Mouse (Mus musculus) megakaryocyte-erythroid progenitor cell, adult 5-6 weeks (primary cell): ENCODE data around the gene Dedd2. TPM values are rescaled to one million over a fixed set of nuclear protein-coding genes. Genes with fewer than 3 reads are reported as not detected.
"Not testable (repeated sequence)": the region's sequence is repeated elsewhere in the genome, so short reads cannot be mapped to it uniquely, and the experiment has no call there.

Source experiments
- ATAC-seq: replicated peaks from 2 replicates; pipeline ENCODE4 v1.8.0; 2016; ENCODE audit warnings: mild to moderate bottlenecking, inconsistent platforms; ENCODE audit not compliant: severe bottlenecking, poor library complexity, low FRiP score, low TSS enrichment
- total RNA-seq, 2 experiments: library from RNA; stranded (forward) in 1 of 2; stranded (reverse) in 1 of 2; fragments of 200-1000, 215-1000 nt in 1 of 2; fragments of >200 nt in 1 of 2; fragmentation: Nextera tagmentation in 1 of 2; gene quantifications; 2 replicates each; pipeline ENCODE4 v1.2.3; 2014 to 2017

Gene Dedd2
- total RNA-seq (2014; fragmentation: Nextera tagmentation) (16.0 and 24.9 TPM in 2 replicates), total RNA-seq (2017) (13.5 and 15.2 TPM in 2 replicates)

DNA sequence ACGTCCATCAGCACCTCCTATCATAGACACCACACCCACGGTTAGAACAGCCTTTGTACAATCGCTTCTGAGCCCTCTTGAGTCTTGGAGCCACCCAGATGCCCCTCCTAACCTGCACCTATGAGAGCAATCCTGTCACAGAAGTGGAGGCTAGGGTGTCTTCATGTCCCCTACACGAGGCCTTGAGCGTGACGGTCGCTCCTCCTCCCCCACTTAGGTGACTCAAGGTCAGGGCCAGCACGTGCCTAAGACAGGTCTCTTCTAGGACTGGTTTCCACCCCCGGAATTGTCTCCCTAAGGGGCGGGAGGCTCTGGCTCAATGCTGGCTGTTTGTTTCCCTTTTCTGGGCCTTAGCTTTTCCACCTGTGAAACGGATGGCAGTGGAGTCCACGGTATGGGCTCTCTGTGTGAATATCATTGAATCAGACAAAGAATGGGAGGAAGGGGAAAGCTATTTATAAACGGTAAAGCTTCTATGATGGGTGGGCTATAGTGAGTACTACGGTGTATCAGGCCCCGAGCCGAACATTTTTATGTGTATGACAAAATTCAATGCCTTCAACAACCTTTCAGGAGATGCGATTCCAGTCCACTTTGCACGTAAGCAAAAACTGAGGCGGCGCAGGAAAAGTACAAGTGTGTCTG is at the start of gene Dedd2:
Gene Dedd2, minus strand, starts transcription at position 159 of the 645 bp plus-strand sequence.
- peak; percentile 31 for ATAC-seq

- no peak for ATAC-seq
Measured at GRCm38 (mm10) chr7:25269545-25270271, 49.3 kb upstream of the Dedd2 start.

DNA sequence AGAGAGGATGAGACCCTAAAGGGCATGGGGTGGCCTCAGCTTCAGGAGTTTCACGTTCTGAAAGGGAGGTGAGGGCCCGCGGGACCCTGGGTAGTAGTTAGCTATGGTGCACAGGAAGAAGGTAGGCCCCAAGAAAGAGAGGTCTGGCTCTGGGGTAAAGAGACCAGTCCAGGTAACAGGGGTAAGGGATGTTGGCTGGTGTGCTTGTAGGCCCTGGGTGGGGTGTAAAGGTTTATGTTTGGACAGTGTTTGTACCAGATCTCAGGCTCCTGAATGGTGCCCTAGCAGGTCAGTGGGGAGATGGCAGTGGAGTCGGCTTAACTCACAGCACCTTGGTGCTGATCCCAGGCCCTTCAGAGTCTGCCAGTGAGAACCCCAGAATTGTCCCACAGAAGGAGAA is 48.6 kb upstream of the Dedd2 start:
- no peak for ATAC-seq

GRCm38 (mm10) chr7:25268588-25268987 is 48.2 kb upstream of the Dedd2 start:
- no peak for ATAC-seq

DNA sequence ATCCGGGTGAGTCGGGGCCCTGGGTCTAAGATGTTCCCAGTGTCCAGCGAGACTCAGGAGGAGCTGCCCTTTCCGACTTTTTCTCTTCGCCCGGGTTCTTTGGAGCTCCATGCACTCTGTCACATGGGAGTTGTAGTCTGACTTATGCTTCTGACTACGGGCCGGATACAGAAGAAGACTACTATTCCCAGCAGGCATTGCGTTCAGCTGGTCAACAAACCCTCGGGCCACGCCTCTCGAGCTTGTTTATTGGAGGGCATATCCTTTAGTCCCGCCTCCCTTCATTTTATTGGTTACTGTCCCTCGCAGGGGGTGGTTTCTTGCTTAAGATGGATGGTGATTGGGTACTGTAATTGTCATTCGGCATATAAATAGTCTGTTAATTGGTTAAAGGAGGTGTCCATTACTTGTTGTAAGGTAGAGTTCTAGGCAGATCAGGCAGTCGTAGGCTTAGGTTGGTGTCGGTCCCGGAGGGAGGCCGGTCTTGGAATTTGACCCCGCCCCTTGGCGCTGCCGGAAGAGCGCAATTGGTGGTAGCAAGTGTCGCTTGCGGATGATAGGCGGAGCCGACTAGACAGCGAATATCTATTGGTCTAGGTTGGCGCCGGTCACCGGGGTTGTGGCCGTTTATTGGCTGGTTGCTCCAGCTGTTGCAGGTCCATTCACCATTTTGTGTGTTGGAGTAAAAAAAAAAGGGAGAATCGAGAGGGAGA is 47.5 kb upstream of the Dedd2 start:
- peak; percentile 79 for ATAC-seq

DNA sequence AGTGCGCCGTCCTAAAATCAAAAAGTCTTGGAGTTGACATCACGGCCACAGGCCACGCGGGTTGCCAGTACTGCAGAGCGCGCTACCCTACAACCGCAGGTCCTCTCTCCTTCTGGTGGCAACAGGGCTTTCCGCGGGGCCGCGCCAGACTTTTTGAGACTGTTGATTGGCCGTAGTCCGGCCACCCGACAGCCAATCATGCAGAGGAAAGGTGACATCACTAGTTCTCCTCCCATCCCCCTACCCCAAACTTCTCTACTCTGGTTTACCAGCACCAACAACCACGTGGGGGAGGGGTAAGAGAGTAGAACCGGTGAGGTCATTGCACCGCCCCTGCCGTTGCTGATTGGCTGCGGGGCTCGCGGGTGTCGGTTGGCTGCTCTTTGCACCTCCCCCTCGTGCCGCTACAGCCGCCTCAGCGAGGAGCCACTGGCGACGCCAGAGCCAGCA is 46.9 kb upstream of the Dedd2 start, which contains the start of gene Cic:
Gene Cic, plus strand, starts transcription at position 404 of the 450 bp plus-strand sequence.
- ATAC-seq, result peak; percentile 79

DNA sequence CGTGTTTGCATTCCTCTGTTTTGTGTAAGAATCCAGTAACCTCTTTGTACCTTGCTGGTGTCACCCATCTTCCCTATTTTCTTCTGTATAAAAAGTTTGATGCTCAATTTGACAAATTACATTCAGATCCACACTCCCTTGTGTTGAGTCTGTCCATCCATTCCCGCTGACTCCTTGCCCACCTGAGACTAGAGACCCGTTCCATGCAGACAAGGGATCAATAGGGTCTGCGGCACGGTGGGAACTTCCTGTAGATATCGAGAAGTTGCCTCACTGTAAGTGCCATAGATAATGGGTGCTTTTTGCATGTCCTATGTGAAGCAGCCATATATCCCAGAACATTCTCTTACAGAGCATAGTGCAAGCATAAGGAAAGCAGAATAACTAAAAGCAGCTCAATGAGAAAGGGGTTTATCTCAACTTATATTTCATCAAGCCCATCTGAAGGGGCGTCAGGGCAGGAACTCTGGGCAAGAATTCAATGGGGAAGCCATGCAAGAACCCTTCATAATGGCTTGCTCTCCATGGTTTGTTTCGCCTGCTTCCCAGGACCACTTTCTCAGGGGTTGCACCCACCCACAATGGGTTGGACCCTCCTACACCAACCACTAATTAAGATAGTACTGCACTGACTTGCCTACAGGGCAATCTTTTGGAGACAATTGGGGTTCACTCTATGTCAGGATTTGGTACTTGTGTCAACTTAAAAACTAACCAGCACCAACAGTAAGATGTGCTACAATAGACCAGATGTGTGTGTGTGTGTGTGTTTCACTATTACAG is 46.0 kb upstream of the Dedd2 start:
- no peak for ATAC-seq

- not testable (repeated sequence) for ATAC-seq
Measured at GRCm38 (mm10) chr7:25265743-25266142, 45.3 kb upstream of the Dedd2 start.

DNA sequence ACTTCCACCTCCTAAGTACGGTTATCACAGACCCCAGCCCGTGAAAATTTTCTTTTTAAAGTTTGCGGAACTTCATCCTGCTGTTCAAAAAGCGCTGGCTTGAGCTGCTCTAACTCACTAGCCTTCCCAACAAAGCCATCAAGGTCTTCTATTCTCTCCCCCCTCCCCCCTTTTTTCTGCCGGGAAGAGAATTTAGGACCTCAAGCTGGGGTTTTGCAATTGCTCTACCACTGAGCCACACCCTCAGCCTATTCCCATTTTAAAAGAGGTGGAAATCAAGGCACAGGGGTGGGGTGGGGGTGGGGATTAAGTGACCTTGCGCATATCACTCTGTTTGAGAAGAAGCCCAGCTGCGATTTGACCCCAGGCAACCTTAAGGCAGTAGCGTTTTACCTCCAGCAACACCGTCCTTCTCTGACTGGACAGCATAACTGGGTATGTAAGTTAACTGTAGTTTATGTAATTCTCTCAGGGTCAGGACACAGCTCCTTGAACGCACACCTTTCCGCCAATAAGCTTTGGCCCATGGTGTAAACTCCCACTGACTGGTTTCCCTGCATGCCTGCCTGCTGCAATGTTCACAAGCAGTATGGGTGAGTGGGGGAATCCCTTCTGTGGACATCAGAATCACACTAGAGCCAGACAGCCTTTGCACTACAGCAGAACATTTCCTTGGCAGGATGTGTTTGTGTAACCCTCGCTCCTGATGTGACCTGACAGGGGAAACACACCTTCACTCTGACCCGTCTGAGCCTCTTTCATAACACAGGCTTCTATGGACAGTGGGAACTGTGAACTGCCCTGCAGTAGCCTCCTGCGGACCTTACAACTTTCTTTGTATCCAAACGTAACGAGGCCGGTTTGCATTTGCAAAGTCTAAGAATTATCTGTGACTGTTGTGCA is 43.8 kb upstream of the Dedd2 start:
- no peak for ATAC-seq

- ATAC-seq, result no peak
Measured at GRCm38 (mm10) chr7:25261896-25262295, 41.5 kb upstream of the Dedd2 start.

DNA sequence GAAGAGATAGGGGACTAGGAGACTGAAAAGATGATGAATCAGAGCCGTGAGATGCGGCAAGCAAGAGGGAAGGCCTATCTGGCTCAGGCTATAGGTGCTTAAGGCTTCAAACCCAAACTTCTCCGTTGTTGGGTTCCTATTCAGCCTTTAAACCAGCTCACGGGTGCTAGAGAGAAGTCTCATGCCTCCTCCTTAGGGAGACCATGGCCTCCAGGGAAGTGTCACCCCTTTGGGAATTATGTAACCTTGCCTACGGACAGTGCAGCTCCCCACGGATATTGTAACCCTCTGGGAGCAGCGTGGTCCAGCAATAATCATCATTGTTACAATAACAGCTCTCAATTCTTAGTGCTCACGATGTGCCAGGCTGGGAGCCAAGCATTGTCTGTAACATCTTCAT is 31.4 kb upstream of the Dedd2 start:
- ATAC-seq, result no peak

DNA sequence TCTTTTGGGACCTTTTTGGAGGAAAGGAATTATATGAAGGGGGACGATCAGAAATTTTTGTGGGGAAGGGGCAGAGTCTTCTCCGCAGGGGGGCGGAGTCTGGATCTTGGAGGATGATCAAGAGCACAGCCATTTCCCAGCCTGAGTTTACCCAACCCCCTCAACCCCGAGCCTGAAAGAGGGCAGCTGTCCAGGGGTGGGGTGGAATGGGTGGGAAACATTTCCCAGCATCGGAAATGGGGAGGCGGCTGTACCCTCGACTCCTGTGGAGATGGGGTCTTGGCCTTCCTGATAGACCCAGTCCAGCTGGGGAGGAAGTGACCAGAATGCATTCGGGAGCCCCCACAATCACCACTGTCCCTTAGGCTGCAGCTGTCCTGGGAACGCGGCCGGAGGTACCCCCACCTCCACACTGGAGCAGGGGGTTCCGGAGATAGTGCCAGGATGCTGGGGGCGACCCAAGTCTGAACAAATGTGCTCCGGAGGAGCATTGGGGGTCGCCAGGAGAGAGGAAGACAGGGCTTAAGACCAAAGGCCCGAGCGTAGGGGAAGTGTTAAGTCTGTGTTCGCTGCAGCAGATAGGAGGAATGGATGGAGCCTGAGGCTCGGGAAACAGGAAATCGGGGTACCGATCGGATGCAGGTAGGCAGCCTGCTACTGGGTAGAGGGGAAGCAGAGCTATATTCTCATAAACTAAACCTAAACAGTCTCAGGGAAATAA is 30.8 kb upstream of the Dedd2 start:
- ATAC-seq, result no peak

- ATAC-seq, result peak; percentile 80
Measured at GRCm38 (mm10) chr7:25250141-25250972, 29.9 kb upstream of the Dedd2 start, which contains the start of gene Erf. Gene Erf (minus strand): TSS chr7:25250761.

DNA sequence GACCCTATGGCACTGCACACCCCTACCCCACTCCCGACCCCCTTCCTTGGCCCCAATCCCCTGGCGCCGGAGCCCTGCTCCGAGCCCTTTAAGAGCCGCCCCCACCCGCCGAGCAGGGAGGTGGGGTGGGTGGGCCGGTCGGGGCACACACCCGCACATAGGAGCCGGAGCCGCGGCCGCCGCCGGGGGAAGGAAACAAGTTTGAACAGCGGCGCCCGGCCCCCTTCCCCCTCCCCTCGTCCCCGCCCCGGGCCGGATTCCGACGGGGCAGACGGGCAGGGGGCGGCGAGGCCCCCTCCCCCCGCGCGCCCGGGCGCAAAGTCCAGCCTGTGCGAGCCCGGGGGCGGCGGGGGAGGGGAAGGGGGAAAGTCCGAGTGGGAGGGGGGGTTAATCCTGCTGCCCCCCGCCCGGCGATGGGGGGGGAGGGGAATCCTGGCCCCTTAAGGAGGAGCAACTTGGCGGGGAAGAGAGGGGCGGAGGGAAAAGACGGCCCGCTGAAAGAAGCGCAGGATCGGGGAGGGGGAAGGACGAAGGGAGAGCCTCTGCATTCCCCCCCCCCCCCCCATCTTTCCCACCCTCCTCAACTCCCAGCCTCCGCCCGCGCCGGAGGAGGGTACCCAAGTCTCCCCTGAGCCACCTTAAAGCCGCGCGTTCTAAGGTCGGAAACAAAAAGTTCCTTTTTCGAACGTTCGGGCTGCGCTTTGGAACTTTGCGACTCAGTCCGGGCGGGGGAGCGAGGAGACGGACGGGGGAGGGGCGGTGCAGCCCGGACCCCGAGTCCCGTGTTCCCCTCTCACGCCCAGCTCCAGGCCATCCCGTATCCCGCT is 29.1 kb upstream of the Dedd2 start:
- peak; percentile 33 for ATAC-seq

- ATAC-seq, result peak; percentile 28; the same call in 1 of the 2 replicates
Measured at GRCm38 (mm10) chr7:25248846-25249313, 28.5 kb upstream of the Dedd2 start.

- ATAC-seq, result no peak
Measured at GRCm38 (mm10) chr7:25248018-25248647, 27.7 kb upstream of the Dedd2 start.
